Mouse (Mus musculus) CH12.LX (cell line): ENCODE measurements around the gene Adamts5.

Source experiments
- CHD2 ChIP-seq: IDR thresholded peaks from 2 replicates; pipeline ENCODE4 v1.6.1; 2011; ENCODE audit warnings: low read length, improper control_type of control experiment
- CTCF ChIP-seq, 2 experiments: IDR thresholded peaks in 1 of 2; conservative IDR thresholded peaks in 1 of 2; 2 replicates each; pipeline ENCODE4 v1.5.1; 2011 to 2012; ENCODE audit warnings: low read depth in 2 of 2, low read length in 2 of 2, improper control_type of control experiment in 1 of 2, inconsistent platforms in 1 of 2, mild to moderate bottlenecking in 1 of 2, moderate library complexity in 1 of 2
- HCFC1 ChIP-seq: IDR thresholded peaks from 2 replicates; pipeline ENCODE4 v1.6.1; 2012; ENCODE audit warnings: low read depth, mild to moderate bottlenecking, inconsistent platforms, low read length, improper control_type of control experiment
- MXI1 ChIP-seq: IDR thresholded peaks from 2 replicates; pipeline ENCODE4 v1.6.1; 2011; ENCODE audit warnings: mild to moderate bottlenecking, low read depth, low read length, improper control_type of control experiment
- NRF1 ChIP-seq: IDR thresholded peaks from 2 replicates; pipeline ENCODE4 v1.6.1; 2014; ENCODE audit warnings: low read depth, mild to moderate bottlenecking, inconsistent platforms, low read length, improper control_type of control experiment, moderate library complexity
- PAX5 ChIP-seq: IDR thresholded peaks from 2 replicates; pipeline ENCODE4 v1.6.1; 2012; ENCODE audit warnings: low read length, inconsistent platforms, mixed read lengths
- TCF12 ChIP-seq: IDR thresholded peaks from 2 replicates; pipeline ENCODE4 v1.6.1; 2014; ENCODE audit warnings: low read depth, mild to moderate bottlenecking, inconsistent platforms, low read length, improper control_type of control experiment
- USF1 ChIP-seq: IDR thresholded peaks from 2 replicates; pipeline ENCODE4 v1.6.1; 2014; ENCODE audit warnings: low read depth, mild to moderate bottlenecking, inconsistent platforms, low read length, improper control_type of control experiment

GRCm38 (mm10) chr16:85920122-85920521 is 18.5 kb upstream of the Adamts5 start:
- TF ChIP-seq CHD2 (no peak), TCF12 (no peak), MXI1 (no peak), NRF1 (no peak), CTCF (conservative IDR thresholded peaks at IDR 0.05 in 1 of 2, IDR thresholded peaks at IDR 0.05 in 1 of 2; ENCODE audit: low read depth in 2 of 2, low read length in 2 of 2) (no peak), USF1 (no peak), HCFC1 (no peak), PAX5 (no peak)
